Mouse (Mus musculus) cortical plate, adult 2 months (tissue): ENCODE measurements around the gene Cfl2. TPM values are rescaled to one million over a fixed set of nuclear protein-coding genes. Genes with fewer than 3 reads are reported as not detected.
"Not testable (repeated sequence)": the region's sequence is repeated elsewhere in the genome, so short reads cannot be mapped to it uniquely, and the experiment has no call there.

Experiments
- H3K27ac ChIP-seq: fragments of 200-500 bp; 2 replicates; pipeline ENCODE4 v1.5.1; 2012; ENCODE audit warnings: low read length, control low read depth, inconsistent platforms; ENCODE audit not compliant: insufficient read depth
- H3K4me1 ChIP-seq: fragments of 200-500 bp; 2 replicates; pipeline ENCODE4 v1.6.1; 2011; ENCODE audit warnings: low read length; ENCODE audit not compliant: control insufficient read depth, insufficient read depth
- H3K4me3 ChIP-seq: fragments of 200-500 bp; 2 replicates; pipeline ENCODE4 v1.5.1; 2011; ENCODE audit warnings: mild to moderate bottlenecking, low read length, control low read depth; ENCODE audit not compliant: insufficient read depth
- CTCF ChIP-seq: fragments of 200-500 bp; IDR thresholded peaks from 2 replicates; pipeline ENCODE4 v1.5.1; 2011; ENCODE audit warnings: mild to moderate bottlenecking, control low read depth, low read length; ENCODE audit not compliant: insufficient read depth; ENCODE audit errors: extremely low read depth
- POLR2A ChIP-seq: fragments of 200-500 bp; IDR thresholded peaks from 2 replicates; pipeline ENCODE4 v1.6.1; 2011; ENCODE audit warnings: mild to moderate bottlenecking, low read length, control low read depth; ENCODE audit not compliant: insufficient read depth; ENCODE audit errors: extremely low read depth
- polyA plus RNA-seq: library from polyadenylated mRNA; depleted of rRNA; stranded (reverse); fragments of >200 nt; gene quantifications from 2 replicates; pipeline ENCODE4 v1.2.3, GENCODE M21; 2012; rRNA removed

The Cfl2 gene
- 55.9 and 62.0 TPM in 2 replicates for polyA plus RNA-seq

DNA sequence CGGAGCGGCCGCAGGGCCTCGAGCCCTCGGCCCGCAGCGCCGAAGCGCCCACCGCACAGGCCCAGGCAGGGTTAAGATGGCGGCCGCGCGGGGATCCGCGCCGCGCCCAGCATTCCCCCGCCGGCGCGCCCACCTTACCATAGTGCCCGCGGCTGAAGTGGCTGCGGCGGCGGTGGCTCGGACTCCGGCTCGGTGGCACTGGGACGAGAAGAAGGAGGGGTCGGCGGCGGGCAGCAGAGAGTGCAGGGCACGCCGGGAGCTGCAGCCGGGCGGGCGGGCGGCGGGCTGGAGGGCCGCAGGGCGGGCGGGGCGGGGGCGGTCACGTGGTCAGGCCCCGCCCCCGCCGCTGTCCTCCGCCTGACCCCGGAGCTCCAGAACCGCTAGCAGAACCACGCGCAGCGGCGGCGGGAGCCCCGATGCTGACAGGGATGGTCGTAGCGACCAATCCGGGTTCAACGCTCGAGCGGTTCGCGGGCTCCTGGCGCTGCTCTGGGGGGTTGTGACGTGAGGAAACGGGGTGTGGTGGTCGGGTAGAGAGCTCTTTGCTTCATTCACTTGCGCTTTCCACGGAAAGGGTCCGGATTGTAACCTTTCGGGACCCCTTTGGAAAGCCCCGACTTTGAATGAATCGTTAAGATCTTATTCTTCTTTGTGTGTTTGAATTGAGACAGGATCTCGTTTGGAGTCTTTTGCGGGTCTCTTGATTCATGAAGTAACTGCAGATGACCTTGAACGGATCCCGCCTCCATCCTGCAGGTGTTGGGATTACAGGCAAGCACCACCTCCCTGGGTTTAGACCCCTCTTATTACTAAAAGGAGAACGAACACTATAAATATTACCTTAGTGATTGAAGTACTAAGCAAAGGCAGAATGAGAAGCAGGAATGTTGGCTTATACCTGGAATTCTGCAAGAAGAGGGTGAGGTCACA is at the start of gene Cfl2:
TSS of gene Cfl2 (minus strand) at position 272 of the 930 bp plus-strand sequence.
- TF ChIP-seq POLR2A (peak; percentile 45; the same call in 1 of the 2 replicates), CTCF (no peak)
- Histone ChIP-seq H3K27ac (peak within 1 kb of the TSS; percentile 98), H3K4me3 (peak within 1 kb of the TSS; percentile 90), H3K4me1 (peaks cover 2% of the 10 kb centered on the region)

DNA sequence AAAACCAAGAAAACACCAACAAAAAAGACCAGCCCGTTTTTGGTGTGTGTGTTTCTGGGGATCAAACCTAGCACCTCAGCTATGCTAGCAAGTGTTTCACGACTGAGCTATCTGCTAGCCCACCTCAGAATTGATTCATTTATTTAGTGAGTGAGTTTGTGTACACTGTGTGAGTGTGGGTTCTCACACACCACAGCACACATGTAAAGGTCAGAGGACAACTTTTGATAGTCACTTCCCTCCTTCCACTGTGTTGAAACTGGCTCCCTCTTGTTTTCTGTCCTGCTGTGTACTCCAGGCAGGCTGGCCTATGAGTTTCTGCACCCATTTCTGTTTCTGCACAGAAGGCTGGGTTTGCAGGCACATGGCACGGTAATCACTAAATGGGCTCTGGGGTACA is 47.7 kb upstream of the Cfl2 start:
- Histone ChIP-seq H3K4me1 (no peaks in the 10 kb centered on the region), H3K27ac (no peak overlapping the region), H3K4me3 (no peak overlapping the region)
- TF ChIP-seq CTCF = no peak
- TF ChIP-seq POLR2A = no peak

- not testable (repeated sequence) for H3K4me3 ChIP-seq, H3K27ac ChIP-seq, H3K4me1 ChIP-seq
These were observed 29.9 kb upstream of the Cfl2 start for GRCm38 (mm10) chr12:54892559-54892958.

DNA sequence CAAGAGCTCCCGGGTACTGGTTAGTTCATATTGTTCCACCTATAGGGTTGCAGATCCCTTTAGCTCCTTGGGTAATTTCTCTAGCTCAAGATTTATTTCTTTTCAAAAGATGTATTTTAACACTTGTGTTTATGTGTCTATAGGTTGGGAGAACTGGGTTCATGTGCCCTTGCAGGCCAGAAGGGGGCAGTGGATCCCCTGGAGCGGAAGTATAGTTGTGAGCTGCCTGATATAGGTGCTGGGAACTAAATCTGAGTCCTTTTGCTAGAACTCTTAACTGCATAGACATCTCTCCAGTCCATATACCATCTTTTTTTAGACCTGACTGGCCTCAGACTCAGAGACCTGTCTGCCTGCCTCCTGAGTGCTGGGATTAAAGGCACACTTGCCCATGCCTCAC is 27.7 kb upstream of the Cfl2 start:
- Histone ChIP-seq H3K27ac (no peak overlapping the region), H3K4me1 (no peaks in the 10 kb centered on the region), H3K4me3 (no peak overlapping the region)
- no peak for TF ChIP-seq CTCF
- no peak for TF ChIP-seq POLR2A

GRCm38 (mm10) chr12:54887580-54888127 is 25.0 kb upstream of the Cfl2 start:
- Histone ChIP-seq H3K4me3 (no peak overlapping the region), H3K4me1 (no peaks in the 10 kb centered on the region), H3K27ac (no peak overlapping the region)
- TF ChIP-seq POLR2A (no peak), CTCF (no peak)

- H3K27ac ChIP-seq = no peak overlapping the region
- H3K4me1 ChIP-seq = no peaks in the 10 kb centered on the region
- no peak overlapping the region for H3K4me3 ChIP-seq
- TF ChIP-seq POLR2A = no peak
- TF ChIP-seq CTCF = peak; percentile 75
These were observed 17.0 kb upstream of the Cfl2 start for GRCm38 (mm10) chr12:54879630-54880029.

DNA sequence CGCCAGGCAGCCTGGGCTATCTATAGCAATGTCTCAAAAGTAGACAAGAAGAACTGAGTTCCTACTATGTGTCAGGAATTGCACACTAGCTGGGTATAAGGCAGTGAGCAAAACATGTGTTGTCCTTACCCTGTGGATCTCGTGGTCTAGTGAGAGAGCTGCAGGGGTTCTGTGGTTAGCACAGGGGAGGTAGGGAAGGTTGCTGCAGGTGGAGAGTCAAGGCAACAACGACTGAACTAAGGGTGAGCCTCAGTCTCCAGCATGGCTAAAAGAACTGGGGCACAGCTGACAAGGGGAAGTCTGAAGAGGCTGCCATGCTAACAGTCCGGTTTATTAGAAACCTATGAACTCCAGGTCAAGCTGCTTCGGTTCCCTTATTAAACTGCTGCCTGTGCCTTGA is 16.5 kb upstream of the Cfl2 start:
- TF ChIP-seq CTCF (no peak), POLR2A (no peak)

DNA sequence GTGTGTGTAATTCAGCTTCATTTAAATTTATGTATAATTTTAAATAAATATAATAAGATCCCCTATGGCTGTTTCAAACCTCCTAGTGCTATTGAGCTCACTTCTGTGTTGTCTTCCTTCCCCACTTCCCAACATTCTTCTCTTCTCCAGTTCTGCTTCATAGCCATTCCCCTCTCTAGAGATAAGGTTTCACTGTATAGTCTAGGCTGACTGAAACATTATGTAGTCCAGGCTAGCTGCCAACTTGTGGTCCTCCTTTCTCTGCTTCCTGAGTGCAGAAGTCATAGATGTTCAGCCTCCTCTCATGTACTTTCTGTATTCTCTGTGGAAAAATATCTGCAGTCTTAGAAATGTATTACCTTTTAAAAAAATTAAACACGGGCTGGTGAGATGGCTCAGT is 15.2 kb upstream of the Cfl2 start:
- TF ChIP-seq CTCF (no peak), POLR2A (no peak)
- Histone ChIP-seq H3K27ac (no peak overlapping the region), H3K4me1 (no peaks in the 10 kb centered on the region), H3K4me3 (no peak overlapping the region)

More for the DNA sequence above, 16.5 kb upstream of the Cfl2 start:
- H3K4me3 ChIP-seq = no peak overlapping the region
- H3K27ac ChIP-seq = no peak overlapping the region
- H3K4me1 ChIP-seq = no peaks in the 10 kb centered on the region

DNA sequence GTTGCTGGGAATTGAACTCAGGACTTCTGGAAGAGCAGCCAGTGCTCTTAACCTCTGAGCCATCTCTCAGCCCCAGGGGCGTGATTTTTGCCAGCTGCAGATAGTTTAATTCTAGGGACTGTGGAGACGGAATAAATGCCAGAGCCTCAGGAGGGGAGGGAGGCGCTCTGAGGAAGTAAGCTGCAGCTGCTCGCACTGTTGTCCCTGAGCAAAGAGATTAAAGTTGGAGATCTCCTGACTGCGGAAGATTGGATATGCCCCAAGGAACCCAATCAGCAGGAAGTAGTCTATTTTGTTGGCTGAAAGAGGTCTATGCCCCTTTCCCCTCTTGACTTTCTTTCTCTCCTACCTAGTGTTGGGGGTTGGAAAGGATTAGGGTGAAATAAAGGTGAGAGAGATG is 14.2 kb upstream of the Cfl2 start:
- TF ChIP-seq CTCF (no peak), POLR2A (no peak)
- H3K4me1 ChIP-seq = no peaks in the 10 kb centered on the region
- H3K4me3 ChIP-seq = no peak overlapping the region
- no peak overlapping the region for H3K27ac ChIP-seq

DNA sequence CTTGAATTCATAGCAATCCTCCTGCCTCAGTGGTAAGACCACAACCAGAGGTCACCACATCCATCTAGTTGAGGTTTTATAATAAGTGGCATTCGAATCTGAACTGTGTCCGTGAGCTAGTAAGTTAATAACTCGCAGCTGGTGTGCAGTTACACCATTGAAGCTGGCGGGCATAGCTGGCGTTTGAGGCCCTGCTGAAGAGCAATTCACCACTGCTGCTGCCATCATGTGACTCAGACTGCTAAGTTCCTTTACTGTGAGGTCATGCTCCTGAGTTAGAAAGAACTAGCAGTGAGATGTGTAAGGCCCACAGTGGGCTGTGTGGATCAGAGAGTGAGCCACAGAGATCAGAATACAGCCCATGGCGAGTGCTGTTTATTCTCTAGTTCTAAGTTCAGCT is 12.0 kb upstream of the Cfl2 start:
- Histone ChIP-seq H3K4me3 (no peak overlapping the region), H3K4me1 (no peaks in the 10 kb centered on the region), H3K27ac (no peak overlapping the region)
- TF ChIP-seq CTCF = no peak
- no peak for TF ChIP-seq POLR2A
